Mouse (Mus musculus) kidney, adult 9 months (tissue): ENCODE data around the gene Crk.

Experiments
- DNase-seq: peaks from one replicate; pipeline ENCODE4 v3.0.0; 2022

Crk gene

DNA sequence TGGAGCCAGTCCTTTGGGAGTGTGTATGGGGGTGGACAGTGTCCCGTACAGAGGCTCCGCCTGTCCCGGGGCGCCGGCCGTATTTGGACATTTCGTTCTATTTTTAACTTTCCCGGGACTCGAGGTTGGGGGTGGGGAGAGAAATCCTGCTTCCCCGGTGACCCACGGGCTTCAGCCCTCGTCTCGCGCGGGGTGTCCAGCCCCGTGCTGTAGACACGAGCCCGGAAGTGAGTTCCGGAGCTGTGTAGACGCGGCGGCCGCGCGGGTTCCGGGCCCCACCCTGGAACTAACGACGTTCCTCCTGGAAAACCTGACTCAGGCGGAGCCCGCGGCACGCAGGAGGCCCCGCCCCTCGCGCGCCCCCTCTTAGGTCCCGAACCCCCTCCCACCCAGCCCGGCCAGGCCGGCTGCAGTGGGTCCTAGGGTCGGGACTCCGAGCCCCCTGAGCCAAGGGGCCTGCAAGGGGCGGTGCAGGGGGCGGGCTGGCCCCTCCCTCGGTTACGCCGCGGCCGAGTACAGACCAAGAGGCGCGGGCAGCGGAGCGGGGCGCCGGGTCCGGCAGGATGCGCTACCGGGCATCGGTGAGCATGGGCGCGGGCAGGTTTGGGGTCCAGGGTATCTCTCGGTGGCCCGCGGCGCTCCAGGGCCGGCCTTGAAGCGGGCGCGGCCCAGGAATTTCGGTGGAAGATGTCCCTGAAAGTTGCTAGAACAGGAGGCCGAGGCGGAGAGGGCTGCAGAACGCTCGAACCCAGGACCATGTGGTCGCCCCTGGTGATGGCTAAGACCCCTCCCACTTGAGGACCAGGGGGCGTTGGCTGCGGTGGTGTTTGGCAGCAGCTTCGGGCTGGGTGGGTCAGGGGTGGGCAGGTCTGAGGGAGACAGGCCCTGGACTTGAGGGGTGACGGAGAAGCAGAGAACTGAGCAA is 23.2 kb upstream of the Crk start:
- DNase-seq: peak; percentile 83

DNA sequence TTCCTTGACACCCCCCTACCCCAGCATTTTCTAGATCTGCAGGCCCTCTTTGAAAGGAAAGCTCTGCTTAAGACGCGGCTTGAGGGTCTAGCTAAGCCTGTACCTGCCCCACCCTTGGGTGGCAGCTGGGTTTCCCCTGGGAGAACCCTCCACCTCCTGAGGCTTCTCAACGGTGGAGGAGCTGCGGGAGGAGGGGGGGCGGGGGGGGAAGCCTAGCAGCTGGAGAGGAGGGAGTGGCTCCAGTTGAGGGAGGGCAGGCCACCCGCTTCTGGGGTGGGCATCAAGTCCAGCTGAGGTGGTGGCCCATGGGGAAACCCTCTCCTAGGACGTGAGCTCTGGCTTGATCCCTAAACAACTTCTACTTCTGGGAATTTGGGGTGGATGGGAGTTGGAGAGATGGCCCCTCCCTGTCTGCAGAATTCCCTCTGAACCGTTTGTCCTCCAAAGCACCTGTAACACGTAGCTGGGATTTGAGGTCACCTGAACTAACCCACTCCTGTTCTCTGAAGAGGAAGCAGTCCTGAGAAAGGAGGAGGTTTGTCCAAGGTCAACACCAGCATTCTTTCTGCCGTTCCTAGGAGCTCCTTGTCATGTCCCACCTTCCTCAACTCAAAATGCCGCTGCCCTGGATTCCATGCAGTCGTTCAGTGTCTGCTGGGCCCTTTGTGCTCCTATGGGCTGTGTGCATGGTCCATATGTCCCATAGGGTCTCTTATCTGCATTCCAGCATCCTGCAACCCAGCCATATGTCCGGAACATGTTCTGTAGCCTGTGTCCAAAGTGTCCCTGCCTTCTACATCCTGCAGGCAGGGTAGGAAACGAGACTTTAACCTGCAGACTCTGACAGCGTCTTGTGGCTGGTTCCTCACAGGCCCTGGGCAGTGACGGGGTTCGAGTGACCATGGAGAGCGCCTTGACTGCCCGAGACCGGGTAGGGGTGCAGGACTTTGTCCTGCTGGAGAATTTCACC is 22.2 kb upstream of the Crk start:
- DNase-seq: peak; percentile 35

GRCm38 (mm10) chr11:75657841-75658240 is 21.2 kb upstream of the Crk start:
- DNase-seq: no peak

DNA sequence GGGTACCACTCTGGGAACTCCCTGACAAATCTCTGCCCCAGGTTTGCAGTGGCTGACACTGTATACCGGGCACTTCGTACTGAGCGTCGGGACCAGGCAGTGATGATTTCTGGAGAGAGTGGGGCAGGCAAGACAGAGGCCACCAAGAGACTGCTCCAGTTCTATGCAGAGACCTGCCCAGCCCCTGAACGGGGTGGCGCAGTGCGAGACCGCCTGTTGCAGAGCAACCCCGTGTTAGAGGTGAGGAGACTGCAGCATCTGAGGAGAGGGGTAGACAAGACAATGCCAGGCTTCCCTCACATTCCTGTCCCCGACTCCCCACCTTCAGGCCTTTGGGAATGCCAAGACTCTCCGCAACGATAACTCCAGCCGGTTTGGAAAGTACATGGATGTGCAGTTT is 20.7 kb upstream of the Crk start:
- DNase-seq: no peak

- DNase-seq: no peak
These were observed 19.9 kb upstream of the Crk start for GRCm38 (mm10) chr11:75658996-75659750.

DNA sequence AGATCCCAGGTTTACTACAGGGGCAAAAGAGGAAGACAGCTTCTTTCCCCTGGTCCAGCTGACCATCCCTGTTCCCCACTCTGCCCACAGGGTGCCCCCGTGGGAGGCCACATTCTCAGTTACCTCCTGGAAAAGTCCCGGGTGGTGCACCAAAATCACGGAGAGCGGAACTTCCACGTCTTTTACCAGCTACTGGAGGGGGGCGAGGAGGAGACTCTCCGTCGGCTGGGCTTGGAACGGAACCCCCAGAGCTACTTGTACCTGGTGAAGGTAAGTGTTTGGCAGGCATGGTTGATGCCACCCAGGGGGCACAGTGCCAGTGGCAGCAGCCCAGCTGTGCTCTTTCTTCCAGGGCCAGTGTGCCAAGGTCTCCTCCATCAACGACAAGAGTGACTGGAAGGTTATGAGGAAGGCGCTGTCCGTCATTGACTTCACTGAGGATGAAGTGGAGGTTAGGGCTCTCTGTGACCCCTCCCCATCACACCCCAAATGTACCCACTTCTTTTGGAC is 18.9 kb upstream of the Crk start:
- no peak for DNase-seq

GRCm38 (mm10) chr11:75660941-75661800 is 17.9 kb upstream of the Crk start:
- DNase-seq: peak; percentile 31

DNA sequence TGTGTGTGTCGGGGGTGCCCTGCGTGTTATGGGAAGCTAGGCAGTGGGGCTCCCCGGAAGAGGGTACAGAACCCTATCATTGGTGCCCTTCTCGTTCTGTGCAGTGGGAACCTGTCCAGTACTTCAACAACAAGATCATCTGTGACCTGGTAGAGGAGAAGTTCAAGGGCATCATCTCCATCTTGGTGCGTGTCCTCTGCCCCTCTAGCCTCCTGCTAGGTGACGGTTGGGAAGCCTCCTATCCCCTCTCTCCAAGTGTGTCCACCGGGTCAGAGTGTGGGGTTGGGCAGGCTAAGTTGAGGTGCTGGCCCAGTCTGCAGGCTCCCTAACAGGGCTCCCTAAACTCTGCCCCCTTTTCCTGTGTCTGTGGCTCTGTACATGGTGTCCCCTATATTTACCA is 16.9 kb upstream of the Crk start:
- no peak for DNase-seq

DNA sequence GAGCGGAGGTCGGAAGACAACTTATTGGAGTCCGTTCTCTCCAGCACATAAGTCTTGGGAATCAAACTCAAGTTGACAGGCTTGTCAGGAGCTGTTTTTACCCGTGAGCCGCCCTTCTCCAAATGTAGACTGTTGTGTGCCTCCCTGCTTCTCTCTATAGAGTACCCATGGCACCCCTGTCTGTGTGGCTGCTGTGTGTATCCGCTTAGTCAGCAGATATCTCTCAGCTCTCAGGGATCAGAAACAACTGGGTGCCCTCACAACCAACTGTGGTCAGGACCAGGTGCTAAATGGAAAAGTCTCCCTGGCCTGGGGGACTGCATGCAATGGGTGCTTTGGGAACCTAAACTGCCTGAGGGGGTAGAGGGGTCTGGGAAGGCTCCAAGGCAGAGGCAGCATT is 12.8 kb upstream of the Crk start:
- no peak for DNase-seq

GRCm38 (mm10) chr11:75668621-75669020 is 10.4 kb upstream of the Crk start:
- no peak for DNase-seq

DNA sequence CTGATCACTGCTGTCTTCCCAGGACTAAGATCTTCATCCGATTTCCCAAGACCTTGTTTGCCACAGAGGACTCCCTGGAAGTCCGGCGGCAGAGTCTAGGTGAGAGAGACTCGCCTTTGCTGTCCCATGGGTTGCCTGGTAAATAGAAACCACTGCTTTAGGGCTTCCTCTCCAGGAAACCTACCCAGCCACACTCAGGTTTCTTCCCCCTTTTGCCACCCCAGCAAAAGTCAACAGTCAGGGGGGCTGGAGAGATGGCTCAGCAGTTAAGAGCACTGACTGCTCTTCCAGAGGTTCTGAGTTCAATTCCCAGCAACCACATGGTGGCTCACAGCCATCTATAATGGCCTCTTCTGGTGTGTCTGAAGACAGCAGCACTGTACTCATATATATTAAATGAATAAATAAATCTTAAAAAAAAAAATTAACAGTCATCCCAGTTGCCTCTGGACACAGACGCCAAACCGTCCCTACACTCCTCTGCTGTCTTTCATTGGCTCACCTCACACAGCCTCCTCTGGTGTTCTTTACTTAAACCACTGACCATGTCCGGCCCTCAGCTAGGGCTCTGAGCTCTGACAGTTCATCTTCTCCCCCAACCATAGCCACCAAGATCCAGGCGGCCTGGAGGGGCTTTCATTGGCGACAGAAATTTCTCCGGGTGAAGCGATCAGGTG is 9.7 kb upstream of the Crk start:
- DNase-seq: no peak

DNA sequence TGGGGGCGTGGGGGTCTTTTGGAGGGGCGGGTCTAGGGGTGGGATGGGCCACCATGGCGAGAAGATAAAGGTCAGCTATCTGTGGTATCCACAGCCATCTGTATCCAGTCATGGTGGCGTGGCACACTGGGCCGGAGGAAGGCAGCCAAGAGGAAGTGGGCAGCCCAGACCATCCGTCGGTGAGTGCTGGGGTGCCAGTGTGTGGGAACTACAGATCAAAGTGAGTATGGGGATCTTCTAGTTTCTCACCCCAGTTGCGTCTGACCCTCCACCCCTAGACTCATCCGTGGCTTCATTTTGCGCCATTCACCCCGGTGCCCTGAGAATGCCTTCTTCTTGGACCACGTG is 9.2 kb upstream of the Crk start:
- no peak for DNase-seq

DNA sequence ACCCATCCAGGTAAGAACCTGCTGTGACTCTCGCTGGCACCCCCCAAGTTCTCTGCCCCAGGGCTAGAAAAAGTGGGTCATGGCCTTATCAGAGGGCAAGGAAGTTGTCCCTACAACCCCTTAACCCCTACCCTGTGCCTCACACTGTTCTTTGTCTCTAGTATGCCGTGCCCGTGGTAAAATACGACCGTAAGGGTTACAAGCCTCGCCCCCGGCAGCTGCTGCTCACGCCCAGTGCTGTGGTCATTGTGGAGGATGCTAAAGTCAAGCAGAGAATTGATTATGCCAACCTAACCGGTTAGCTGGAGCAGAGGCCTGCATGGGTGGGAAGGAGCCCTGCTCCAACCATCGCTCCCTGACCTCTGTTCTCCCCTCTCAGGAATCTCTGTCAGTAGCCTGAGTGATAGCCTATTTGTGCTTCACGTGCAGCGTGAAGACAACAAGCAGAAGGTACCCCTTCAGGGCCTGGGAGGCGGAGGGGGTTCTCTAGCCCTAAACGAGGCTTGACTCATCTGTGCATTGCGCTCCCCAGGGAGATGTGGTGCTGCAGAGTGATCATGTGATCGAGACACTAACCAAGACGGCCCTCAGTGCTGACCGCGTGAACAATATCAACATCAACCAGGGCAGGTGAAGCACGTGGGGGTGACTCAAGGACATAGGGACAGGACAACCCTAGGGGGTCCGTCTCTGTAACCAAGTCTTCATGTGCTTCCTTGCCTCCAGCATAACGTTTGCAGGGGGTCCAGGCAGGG is 7.5 kb upstream of the Crk start:
- no peak for DNase-seq

DNA sequence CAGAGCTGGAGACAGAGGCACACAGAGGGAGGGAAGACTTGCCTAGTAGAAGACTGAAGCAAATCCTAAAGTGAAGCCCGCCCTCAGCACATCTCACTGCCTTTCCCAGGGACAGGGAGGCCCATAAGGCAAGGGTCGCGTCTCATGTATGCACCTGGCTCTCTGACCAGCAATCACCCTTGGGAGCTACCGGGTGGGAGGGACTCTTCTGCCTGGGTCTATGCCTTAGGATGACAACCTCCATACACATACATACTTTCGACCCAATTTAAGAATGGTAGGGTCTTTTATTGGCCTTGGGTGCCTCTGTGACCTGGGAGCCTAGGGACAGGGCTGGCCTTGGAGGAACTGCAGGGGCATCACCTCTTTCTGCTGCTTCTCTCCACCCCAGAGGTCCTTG is 5.6 kb upstream of the Crk start:
- DNase-seq: no peak

- DNase-seq: no peak
These were observed 4.2 kb upstream of the Crk start for GRCm38 (mm10) chr11:75674875-75675274.

- no peak for DNase-seq
These were observed 945 bp upstream of the Crk start for GRCm38 (mm10) chr11:75677881-75678746.

DNA sequence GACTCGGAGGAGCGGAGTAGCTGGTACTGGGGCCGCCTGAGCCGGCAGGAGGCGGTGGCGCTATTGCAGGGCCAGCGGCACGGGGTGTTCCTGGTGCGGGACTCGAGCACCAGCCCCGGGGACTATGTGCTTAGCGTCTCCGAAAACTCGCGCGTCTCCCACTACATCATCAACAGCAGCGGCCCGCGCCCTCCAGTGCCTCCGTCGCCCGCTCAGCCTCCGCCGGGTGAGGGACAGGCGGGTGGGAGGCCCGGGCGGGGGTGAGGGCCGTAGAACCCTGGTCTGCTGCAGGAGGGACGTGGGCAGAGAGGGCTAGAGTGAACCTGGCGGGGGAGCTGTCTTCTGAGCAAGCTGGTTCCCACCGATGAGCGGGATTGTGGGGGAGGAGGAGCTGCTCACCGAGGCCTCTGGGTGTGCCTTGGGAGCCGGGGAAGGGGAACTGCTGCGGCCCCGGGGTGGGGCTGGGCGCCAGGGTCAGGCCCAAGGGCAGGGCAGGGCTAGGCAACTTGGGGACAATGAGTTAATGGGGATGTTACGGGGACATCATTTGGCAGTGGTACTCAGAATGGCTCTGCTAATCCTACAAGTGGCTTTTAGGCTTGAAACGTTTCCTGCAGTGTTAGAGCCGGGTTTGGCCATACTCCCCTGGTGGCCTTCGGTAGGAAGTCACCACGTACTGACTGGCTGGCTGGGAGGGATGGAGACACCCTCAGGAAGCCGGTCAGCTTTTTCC is 546 bp downstream of the Crk start:
- DNase-seq: peak; percentile 71

DNA sequence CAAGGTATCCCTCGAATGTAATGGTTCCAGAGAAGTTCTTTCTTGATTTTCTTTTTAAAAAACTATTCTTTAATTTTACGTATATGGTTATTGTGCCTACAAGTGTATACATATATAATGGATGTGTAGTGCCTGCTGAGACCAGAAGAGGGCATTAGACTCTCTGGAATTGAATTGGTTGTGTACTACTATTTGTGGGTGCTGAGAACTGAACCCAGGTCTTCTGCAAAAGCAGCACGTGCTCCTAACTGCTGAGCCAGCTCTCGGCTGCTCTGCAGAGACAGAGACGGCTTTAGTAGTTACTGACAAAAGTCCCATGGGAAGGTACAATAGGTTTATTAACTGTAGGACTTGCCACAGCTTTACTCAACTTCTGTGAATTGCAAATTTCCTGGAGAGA is 5.4 kb downstream of the Crk start:
- DNase-seq: no peak

GRCm38 (mm10) chr11:75684956-75685355 is 5.9 kb downstream of the Crk start:
- no peak for DNase-seq
